Mouse (Mus musculus) T-cell, adult 66 days (primary cell): Measurements from ENCODE around the gene Zfp819. TPM values are rescaled to one million over a fixed set of nuclear protein-coding genes. Genes with fewer than 3 reads are reported as not detected.

ENCODE experiments used
- total RNA-seq, 2 experiments: library from RNA; stranded (reverse); gene quantifications; 3 replicates in 1 of 2; 4 replicates in 1 of 2; pipeline ENCODE4 v1.2.4; 2023

Zfp819 gene
- total RNA-seq = not detected

DNA sequence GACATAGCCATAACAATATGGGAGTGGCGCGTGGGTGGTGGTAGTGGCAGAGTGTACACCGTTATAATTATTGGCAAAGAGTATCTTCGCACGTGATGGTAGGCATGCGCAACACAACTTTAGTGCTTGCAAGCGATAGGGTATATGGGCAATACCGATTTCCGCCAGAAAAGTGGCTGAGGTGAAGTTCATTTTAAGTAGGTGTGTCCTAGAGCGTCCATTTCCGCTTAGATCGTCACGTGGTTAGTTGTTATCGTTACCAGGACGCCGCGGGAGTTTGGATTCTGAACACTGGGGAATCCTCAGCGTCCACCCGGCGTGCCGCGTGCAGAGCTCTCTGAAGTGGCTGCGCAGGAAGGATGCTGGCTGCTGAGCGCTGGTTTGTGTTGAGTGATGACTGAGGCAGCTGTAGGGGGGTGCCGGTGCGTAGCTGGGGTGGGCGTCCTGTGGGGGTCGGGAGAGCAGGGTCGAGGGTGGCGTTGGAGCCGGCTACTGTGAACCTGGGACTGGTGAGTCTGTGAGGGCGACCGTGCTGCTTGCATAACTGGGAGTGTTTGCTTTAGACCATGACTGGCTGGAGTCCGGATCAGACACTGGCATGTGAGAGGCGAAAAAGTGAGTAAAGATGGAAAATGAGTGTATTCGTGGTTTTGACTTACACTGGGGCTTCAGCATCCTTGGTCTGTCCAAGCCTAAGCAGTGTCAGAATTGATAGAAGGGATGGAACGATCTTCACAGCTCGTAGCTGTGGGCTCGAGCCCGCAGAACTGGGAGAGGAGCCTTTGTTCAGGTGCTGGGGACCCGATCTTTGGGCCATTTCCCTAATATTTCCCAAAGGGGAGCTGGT, at the start of gene Zfp819:
TSS of gene Zfp819 (plus strand) at position 274 of the 847 bp plus-strand sequence.

DNA sequence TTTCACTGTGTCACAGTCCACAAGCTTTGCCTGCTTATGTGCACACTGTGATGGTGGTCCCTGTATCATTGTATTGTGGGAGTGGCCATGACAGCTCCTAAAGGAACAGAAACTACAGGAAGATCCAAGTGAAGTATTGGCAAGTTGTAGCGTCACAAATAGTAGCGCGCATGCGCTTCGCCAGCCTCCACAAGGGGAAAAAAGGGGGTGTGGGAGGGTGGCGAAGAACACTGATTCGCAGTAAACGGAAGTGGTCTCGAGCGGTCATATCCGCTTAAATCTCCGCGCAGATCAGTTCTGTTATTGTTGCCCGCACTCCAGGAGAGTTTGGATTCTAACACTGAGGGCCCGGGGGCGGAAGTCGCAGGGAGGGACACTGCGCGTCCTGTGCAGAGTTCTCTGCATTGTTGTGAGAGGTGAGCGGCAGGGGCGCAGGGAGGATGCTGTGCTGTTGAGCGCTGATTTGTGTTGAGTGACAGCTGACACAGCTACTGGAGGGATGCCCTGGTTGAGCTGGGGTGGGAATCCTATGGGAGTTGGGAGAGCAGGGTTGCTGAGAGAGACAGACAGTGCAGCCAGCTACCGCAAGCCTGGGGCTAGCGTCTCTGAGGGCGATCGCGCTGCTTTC, 44.8 kb upstream of the Zfp819 start, which contains the start of gene Zfp658:
TSS of gene Zfp658 (plus strand) at position 251 of the 628 bp plus-strand sequence.

DNA sequence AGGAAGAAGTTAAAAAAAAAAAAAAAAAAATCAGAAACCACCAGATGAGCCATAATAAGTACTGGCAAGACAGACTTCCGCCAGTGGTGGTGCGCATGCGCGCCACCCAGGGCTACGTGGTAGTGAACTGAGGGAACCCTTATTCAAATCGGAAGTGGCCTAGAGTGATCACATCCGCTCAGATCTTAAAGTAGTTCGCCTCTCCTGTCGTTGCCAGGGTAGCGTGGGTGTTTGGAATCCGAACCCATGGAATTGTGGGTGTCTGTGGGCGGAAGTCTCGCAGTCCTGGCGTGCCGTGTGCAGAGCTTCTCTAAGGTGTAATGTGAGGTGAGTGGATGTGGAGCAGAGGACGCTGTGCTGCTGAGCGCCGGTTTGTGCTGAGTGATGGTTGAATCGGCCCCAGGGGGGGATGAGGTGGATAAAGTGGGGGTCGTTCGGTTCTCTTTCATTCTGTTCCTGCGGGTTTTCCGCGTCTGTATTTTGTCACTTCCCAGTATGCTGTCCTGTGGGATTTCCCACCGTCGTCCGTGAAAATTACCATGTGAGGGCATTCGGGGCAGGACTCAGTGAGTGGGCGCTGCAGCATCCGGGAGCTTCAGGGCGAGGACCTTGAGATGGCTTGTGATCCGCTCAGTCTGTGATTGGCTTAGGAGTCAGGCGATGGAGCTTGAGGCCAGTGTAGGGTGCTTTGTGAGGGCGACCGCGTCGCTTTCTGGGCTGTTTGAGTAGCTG, 27.4 kb upstream of the Zfp819 start, which contains the start of gene Zfp719:
TSS of gene Zfp719 (plus strand) at position 171 of the 732 bp plus-strand sequence.

DNA sequence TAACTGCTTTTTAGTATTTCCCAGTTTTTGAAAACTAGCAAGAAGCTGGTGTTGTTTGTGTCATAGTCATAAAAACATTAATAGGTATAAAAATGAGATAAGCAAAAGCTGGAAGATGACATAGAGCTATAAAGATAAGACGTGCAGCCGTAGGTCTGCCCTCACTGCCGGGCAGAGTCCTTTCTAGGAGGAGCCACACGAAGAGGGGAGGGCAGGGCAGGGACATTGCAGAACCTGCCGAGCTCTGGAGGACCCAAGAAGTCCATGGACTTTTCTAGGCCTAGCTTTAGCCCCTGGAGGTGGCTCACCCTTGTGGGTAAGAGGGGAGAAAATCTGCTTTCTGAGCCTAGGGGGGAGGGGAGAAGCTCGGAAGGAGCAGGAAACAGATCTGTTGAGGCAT, 27.5 kb downstream of the Zfp819 start, which contains the start of gene Ceacam18:
TSS of gene Ceacam18 (plus strand) at position 208 of the 400 bp plus-strand sequence.

DNA sequence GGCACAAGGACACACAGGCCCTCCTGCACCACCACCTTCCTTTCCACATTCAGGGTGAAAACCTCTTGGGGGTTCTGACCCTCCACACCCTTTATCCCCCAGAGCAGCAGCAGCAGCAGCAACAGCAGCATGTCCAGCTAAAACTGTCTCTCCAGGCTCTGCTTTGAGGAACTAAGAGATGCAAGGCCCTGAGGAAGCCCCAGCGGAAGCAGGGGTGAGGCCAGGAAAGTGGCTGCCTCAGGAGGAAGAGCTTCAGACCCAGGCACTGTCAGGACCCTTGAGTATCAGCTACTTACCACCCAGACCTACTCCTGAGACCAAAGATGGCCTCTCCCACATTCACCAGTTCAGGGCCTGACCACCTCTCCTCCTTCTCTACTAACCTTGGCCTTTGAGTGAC, 53.0 kb downstream of the Zfp819 start, which contains the start of gene Siglece:
TSS of gene Siglece (minus strand) at position 160 of the 400 bp plus-strand sequence.

Other genes with a start within 250 kb of the Zfp819 start
- 1 to 10 TPM; 1.7 to 1.8 TPM for gene Siglecg, start 199.0 kb upstream of the Zfp819 start, total RNA-seq
- gene Lim2, start 179.5 kb upstream of the Zfp819 start, total RNA-seq = not detected
- gene Nkg7, start 170.1 kb upstream of the Zfp819 start, total RNA-seq = 100 to 1,000 TPM; 158 to 182 TPM
- gene Cldnd2, start 166.4 kb upstream of the Zfp819 start, total RNA-seq = under 1 TPM in 1 of 2 experiments, not detected in 1; 0.90 TPM
- gene Etfb, start 163.1 kb upstream of the Zfp819 start, total RNA-seq = 10 to 100 TPM; 27.9 to 44.7 TPM
- gene Gm45233, start 163.0 kb upstream of the Zfp819 start, total RNA-seq = not detected
- 1 to 10 TPM in 1 of 2 experiments, under 1 TPM in 1; 0.36 to 1.1 TPM for gene Vsig10l, start 144.0 kb upstream of the Zfp819 start, total RNA-seq
- not detected for gene Iglon5, start 117.1 kb upstream of the Zfp819 start, total RNA-seq
- not detected for gene 4931406B18Rik, start 101.2 kb upstream of the Zfp819 start, total RNA-seq
- 1 to 10 TPM in 1 of 2 experiments, under 1 TPM in 1; 0.96 to 1.0 TPM for gene Cd33, start 62.7 kb upstream of the Zfp819 start, total RNA-seq
- gene Zfp658, start 44.9 kb upstream of the Zfp819 start, total RNA-seq = 1 to 10 TPM; 8.2 TPM
- gene Zfp719, start 27.6 kb upstream of the Zfp819 start, total RNA-seq = 10 to 100 TPM in 1 of 2 experiments, 1 to 10 TPM in 1; 9.2 to 18.9 TPM
- not detected for gene Ceacam18, start 27.5 kb downstream of the Zfp819 start, total RNA-seq
- gene Siglece, start 53.0 kb downstream of the Zfp819 start, total RNA-seq = 1 to 10 TPM; 1.3 to 2.4 TPM
- gene Ctu1, start 64.8 kb downstream of the Zfp819 start, total RNA-seq = 10 to 100 TPM in 1 of 2 experiments, 1 to 10 TPM in 1; 9.6 to 10.0 TPM
- not detected for gene Klk14, start 83.2 kb downstream of the Zfp819 start, total RNA-seq
- not detected for gene Klk13, start 105.4 kb downstream of the Zfp819 start, total RNA-seq
- not detected for gene Klk12, start 161.7 kb downstream of the Zfp819 start, total RNA-seq
- not detected for gene Klk11, start 167.4 kb downstream of the Zfp819 start, total RNA-seq
- not detected for gene Klk10, start 173.9 kb downstream of the Zfp819 start, total RNA-seq
- gene Klk9, start 184.7 kb downstream of the Zfp819 start, total RNA-seq = not detected
- gene Klk8, start 190.4 kb downstream of the Zfp819 start, total RNA-seq = 100 to 1,000 TPM; 182 to 192 TPM
- 1 to 10 TPM in 1 of 2 experiments, under 1 TPM in 1; 0.76 to 1.3 TPM for gene Klk7, start 204.1 kb downstream of the Zfp819 start, total RNA-seq
- gene Klk6, start 217.3 kb downstream of the Zfp819 start, total RNA-seq = not detected
- gene Klk5, start 234.8 kb downstream of the Zfp819 start, total RNA-seq = not detected